Mouse (Mus musculus): ENCODE results near the gene Vstm5. TPM values are rescaled to one million over a fixed set of nuclear protein-coding genes. Genes with fewer than 3 reads are reported as not detected.
A peak's percentile ranks its signal among the peaks of the same experiment; 100 is the strongest.

The Vstm5 gene
- total RNA-seq, 2 experiments from 2014 or later, result 5.3 to 6.8 TPM

- no peak overlapping the region for H3K27ac ChIP-seq
- no peak for DNase-seq (ENCODE audit: low spot score in 2 of 2)
- H3K4me3 ChIP-seq, result no peak overlapping the region
- no peak for TF ChIP-seq CTCF (conservative IDR thresholded peaks at IDR 0.05)
Measured at GRCm38 (mm10) chr9:15240006-15240405, 1.2 kb downstream of the Vstm5 start.

GRCm38 (mm10) chr9:15240863-15241595, 2.2 kb downstream of the Vstm5 start:
- Histone ChIP-seq H3K4me3 (no peak overlapping the region), H3K27ac (no peak overlapping the region)
- DNase-seq (ENCODE audit: low spot score in 2 of 2), result no peak
- no peak for TF ChIP-seq CTCF (conservative IDR thresholded peaks at IDR 0.05)

GRCm38 (mm10) chr9:15241596-15241939, 2.7 kb downstream of the Vstm5 start:
- TF ChIP-seq CTCF (conservative IDR thresholded peaks at IDR 0.05), result peak; percentile 68
- Histone ChIP-seq H3K27ac (no peak overlapping the region), H3K4me3 (no peak overlapping the region)
- peak in 1 of 2 experiments; percentile 39 for DNase-seq (ENCODE audit: low spot score in 2 of 2)

- TF ChIP-seq CTCF (conservative IDR thresholded peaks at IDR 0.05), result no peak
- no peak overlapping the region for H3K4me3 ChIP-seq
- H3K27ac ChIP-seq, result no peak overlapping the region
- DNase-seq (ENCODE audit: low spot score in 2 of 2), result no peak
Measured at GRCm38 (mm10) chr9:15242130-15242529, 3.3 kb downstream of the Vstm5 start.

- Histone ChIP-seq H3K27ac (no peak overlapping the region), H3K4me3 (no peak overlapping the region)
- DNase-seq (ENCODE audit: low spot score in 2 of 2), result no peak
- no peak for TF ChIP-seq CTCF (conservative IDR thresholded peaks at IDR 0.05)
Measured at GRCm38 (mm10) chr9:15245319-15246075, 6.7 kb downstream of the Vstm5 start.

- no peak for DNase-seq (ENCODE audit: low spot score in 2 of 2)
- TF ChIP-seq CTCF (conservative IDR thresholded peaks at IDR 0.05), result no peak
- Histone ChIP-seq H3K4me3 (no peak overlapping the region), H3K27ac (no peak overlapping the region)
Measured at GRCm38 (mm10) chr9:15250376-15250775, 11.5 kb downstream of the Vstm5 start.

GRCm38 (mm10) chr9:15252196-15252595, 13.4 kb downstream of the Vstm5 start:
- TF ChIP-seq CTCF (conservative IDR thresholded peaks at IDR 0.05), result no peak
- DNase-seq (ENCODE audit: low spot score in 2 of 2), result no peak
- no peak overlapping the region for H3K27ac ChIP-seq
- H3K4me3 ChIP-seq, result no peak overlapping the region

GRCm38 (mm10) chr9:15254501-15254900, 15.7 kb downstream of the Vstm5 start:
- DNase-seq (ENCODE audit: low spot score in 2 of 2), result no peak
- no peak overlapping the region for H3K4me3 ChIP-seq
- H3K27ac ChIP-seq, result no peak overlapping the region
- no peak for TF ChIP-seq CTCF (conservative IDR thresholded peaks at IDR 0.05)

GRCm38 (mm10) chr9:15256214-15256613, 17.4 kb downstream of the Vstm5 start:
- Histone ChIP-seq H3K27ac (no peak overlapping the region), H3K4me3 (no peak overlapping the region)
- DNase-seq (ENCODE audit: low spot score in 2 of 2), result no peak
- TF ChIP-seq CTCF (conservative IDR thresholded peaks at IDR 0.05), result no peak

- Histone ChIP-seq H3K4me3 (no peak overlapping the region), H3K27ac (no peak overlapping the region)
- TF ChIP-seq CTCF (conservative IDR thresholded peaks at IDR 0.05), result no peak
- DNase-seq (ENCODE audit: low spot score in 2 of 2), result no peak
Measured at GRCm38 (mm10) chr9:15261980-15262379, 23.1 kb downstream of the Vstm5 start.

- no peak for TF ChIP-seq CTCF (conservative IDR thresholded peaks at IDR 0.05)
- no peak overlapping the region for H3K27ac ChIP-seq
- no peak overlapping the region for H3K4me3 ChIP-seq
- DNase-seq (ENCODE audit: low spot score in 2 of 2), result no peak
Measured at GRCm38 (mm10) chr9:15263487-15263886, 24.6 kb downstream of the Vstm5 start.

GRCm38 (mm10) chr9:15273981-15274380, 35.1 kb downstream of the Vstm5 start:
- Histone ChIP-seq H3K27ac (no peak overlapping the region), H3K4me3 (no peak overlapping the region)
- DNase-seq (ENCODE audit: low spot score in 2 of 2), result no peak
- TF ChIP-seq CTCF (conservative IDR thresholded peaks at IDR 0.05), result no peak

- Histone ChIP-seq H3K4me3 (no peak overlapping the region), H3K27ac (no peak overlapping the region)
- no peak for DNase-seq (ENCODE audit: low spot score in 2 of 2)
- no peak for TF ChIP-seq CTCF (conservative IDR thresholded peaks at IDR 0.05)
Measured at GRCm38 (mm10) chr9:15276855-15277254, 38.0 kb downstream of the Vstm5 start.

GRCm38 (mm10) chr9:15278343-15278742, 39.5 kb downstream of the Vstm5 start:
- Histone ChIP-seq H3K27ac (no peak overlapping the region), H3K4me3 (no peak overlapping the region; the same call in 1 of the 2 replicates)
- TF ChIP-seq CTCF (conservative IDR thresholded peaks at IDR 0.05), result no peak
- DNase-seq (ENCODE audit: low spot score in 2 of 2), result no peak
